Mouse (Mus musculus) ES-Bruce4 (cell line): ENCODE data around the gene Pdcd10.

Experiments
- CTCF ChIP-seq: IDR thresholded peaks from one replicate; pipeline ENCODE4 v1.8.1; 2011; ENCODE audit warnings: low read depth, low read length
- POLR2A ChIP-seq: IDR thresholded peaks from one replicate; pipeline ENCODE4 v1.8.1; 2011; ENCODE audit warnings: low read length; ENCODE audit not compliant: insufficient read depth

DNA sequence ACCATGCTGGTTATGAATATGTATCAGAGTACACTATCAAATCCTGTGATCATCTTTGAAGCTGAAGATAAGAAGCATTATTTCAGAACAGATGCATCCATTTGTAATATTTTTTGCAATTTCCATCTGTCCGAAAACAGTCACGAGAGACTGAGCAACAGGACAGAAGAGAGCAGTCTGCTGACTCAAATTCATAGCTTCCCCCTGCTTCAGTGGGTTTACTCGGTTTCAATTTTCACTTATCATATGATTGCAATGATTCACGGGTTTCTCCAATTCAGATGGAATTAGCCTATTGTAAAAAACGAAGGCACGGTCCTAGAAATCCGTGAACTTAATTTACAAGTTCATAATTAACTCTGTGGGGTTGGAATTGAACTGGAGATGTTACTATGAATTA, 88.5 kb downstream of the Pdcd10 start:
- TF ChIP-seq POLR2A = no peak
- TF ChIP-seq CTCF = no peak
